Mouse (Mus musculus): ENCODE results near the gene Fnbp1. TPM values are rescaled to one million over a fixed set of nuclear protein-coding genes. Genes with fewer than 3 reads are reported as not detected.

Gene Fnbp1
- 29.4 and 30.3 TPM in 2 replicates for polyA plus RNA-seq (2012; rRNA removed)

DNA sequence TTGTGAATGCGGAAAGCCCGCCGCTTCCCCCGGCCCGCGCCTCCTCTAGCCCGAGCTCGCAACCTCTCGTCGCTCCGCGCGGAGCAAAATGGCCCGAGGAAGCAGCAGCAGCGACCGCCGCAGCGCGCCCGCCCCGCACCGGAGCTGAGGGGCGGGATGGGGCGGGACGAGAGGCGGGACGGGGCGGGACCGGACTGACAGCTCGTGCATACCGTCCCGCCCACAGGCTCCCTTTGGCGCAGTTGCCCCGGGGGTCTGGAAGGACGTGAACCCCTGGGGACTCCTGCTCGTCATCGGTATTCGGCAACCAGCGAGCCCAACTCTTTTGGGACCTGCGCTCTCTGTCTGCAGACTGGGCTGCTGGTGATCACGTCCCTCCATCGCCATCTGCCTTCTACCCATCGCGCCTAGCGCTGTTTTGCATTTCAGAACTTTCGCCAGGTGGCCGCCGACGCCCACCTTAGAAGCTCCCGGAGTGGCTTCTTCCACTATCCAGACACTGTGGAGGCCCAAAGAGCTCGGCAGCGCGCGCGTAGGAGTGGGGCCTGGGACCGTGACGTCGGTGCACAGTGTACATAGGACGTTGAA is at the start of gene Fnbp1:
TSS of gene Fnbp1 (minus strand) at position 142 of the 588 bp plus-strand sequence.

DNA sequence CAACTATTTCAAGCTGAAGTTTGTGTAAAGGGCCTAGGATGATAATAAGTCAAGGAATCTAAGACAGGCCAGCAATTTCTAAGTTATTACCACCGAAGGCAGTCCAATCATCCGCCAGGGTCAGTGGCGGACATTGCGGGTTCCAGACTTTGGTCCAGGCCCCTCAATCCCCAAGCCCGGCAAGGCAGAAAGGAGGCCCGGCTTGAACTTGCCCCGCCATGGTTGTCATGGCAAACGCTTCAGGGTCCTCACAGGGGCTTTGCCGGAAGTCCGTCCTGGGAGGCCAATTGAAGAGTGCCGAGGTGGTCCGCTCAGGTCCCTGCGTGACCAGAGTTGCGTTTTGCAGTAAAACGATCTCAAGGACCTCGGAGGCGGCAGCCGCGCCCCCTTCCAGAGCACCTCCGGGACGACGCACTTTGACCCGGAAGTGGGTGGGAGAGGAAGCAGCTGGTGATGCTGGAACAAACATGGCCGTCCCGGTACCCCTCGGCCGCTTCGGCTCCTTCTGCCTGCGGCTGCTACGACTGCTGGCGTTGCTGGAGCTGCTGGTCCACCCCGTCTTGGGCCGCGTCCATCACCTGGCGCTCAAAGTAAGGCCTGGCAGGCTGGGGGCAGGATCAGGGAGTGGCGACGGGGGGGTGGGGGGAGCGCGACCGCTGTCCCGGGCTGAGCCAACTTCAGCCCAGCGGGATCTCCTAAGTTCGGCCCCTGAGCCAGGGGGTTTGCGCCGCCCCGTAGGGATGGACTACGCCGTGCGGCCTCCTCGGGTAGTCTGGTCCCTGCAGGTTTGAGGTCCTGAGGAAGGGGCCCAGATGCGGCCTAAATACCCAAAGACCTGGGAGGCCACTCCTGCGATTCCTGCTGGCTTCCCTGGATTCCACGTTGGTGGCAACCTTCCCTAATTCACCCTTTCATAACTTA is 10.3 kb upstream of the Fnbp1 start, which contains the start of gene Gpr107:
TSS of gene Gpr107 (plus strand) at position 425 of the 921 bp plus-strand sequence.

GRCm38 (mm10) chr2:30981790-30982513 is 159.9 kb downstream of the Fnbp1 start, which contains the start of the genes BC005624 and Usp20:
Gene BC005624, minus strand, starts transcription at chr2:30982201.
Gene Usp20, plus strand, starts transcription at chr2:30982279.

Other genes starting within 250 kb of the Fnbp1 start
- 7.8 and 8.8 TPM in 2 replicates for gene Ptges, start 212.1 kb downstream of the Fnbp1 start, polyA plus RNA-seq (2012; rRNA removed)
- 10.9 and 12.6 TPM in 2 replicates for gene Tor1b, start 189.0 kb downstream of the Fnbp1 start, polyA plus RNA-seq (2012; rRNA removed)
- gene Tor1a, start 174.1 kb downstream of the Fnbp1 start, polyA plus RNA-seq (2012; rRNA removed) = 20.2 and 32.1 TPM in 2 replicates
- gene BC005624, start 159.8 kb downstream of the Fnbp1 start, polyA plus RNA-seq (2012; rRNA removed) = 2.8 and 3.9 TPM in 2 replicates
- 7.2 and 13.0 TPM in 2 replicates for gene Usp20, start 159.7 kb downstream of the Fnbp1 start, polyA plus RNA-seq (2012; rRNA removed)
- 8.7 and 9.8 TPM in 2 replicates for gene Gpr107, start 10.3 kb upstream of the Fnbp1 start, polyA plus RNA-seq (2012; rRNA removed)
- 2.2 and 2.5 TPM in 2 replicates for gene Ncs1, start 103.8 kb upstream of the Fnbp1 start, polyA plus RNA-seq (2012; rRNA removed)
- 74.5 and 94.2 TPM in 2 replicates for gene Hmcn2, start 172.4 kb upstream of the Fnbp1 start, polyA plus RNA-seq (2012; rRNA removed)

All from stomach, adult 2 months (tissue).